Mouse (Mus musculus) spleen, embryonic (tissue): ENCODE results near the gene Olfr1451.
"Not testable (repeated sequence)": the region's sequence is repeated elsewhere in the genome, so short reads cannot be mapped to it uniquely, and the experiment has no call there.

Experiments
- CTCF ChIA-PET: fragments of 350-600 bp; sonication (Branson Sonifier 250); formaldehyde crosslinking; loops from one replicate; lab custom pipeline; 2022; lab: Charles Lee

The Olfr1451 gene

GRCm38 (mm10) chr19:12994714-12995113 lies at the start of gene Olfr1451:
Gene Olfr1451, plus strand, starts transcription at chr19:12995014.
- CTCF ChIA-PET: no interaction called here

GRCm38 (mm10) chr19:12949958-12950357 lies 44.9 kb upstream of the Olfr1451 start, which contains the start of gene Olfr1450:
Gene Olfr1450, plus strand, starts transcription at chr19:12950258.
- CTCF ChIA-PET: no interaction called here

GRCm38 (mm10) chr19:12970082-12970481 lies 24.7 kb upstream of the Olfr1451 start:
- CTCF ChIA-PET: not testable (repeated sequence)

GRCm38 (mm10) chr19:12992316-12992715 lies 2.5 kb upstream of the Olfr1451 start:
- CTCF ChIA-PET: not testable (repeated sequence)

- CTCF ChIA-PET: no interaction called here
Observed at GRCm38 (mm10) chr19:13028227-13028626, 33.4 kb downstream of the Olfr1451 start, which contains the start of gene Olfr1453. Gene Olfr1453, minus strand, starts transcription at chr19:13028327.
